Mouse (Mus musculus) erythroblast, embryonic 14.5 days (primary cell): ENCODE measurements around the gene A930033H14Rik.

ENCODE experiments used
- GATA1 ChIP-seq: IDR thresholded peaks from 2 replicates; pipeline ENCODE4 v1.6.1; 2012; ENCODE audit warnings: low read length, inconsistent platforms, mixed read lengths
- TAL1 ChIP-seq: IDR thresholded peaks from 3 replicates; pipeline ENCODE4 v1.6.1; 2012; ENCODE audit warnings: low read length, inconsistent platforms, mixed read lengths

GRCm38 (mm10) chr10:69258588-69258987 lies 45.7 kb upstream of the A930033H14Rik start:
- TF ChIP-seq GATA1 (no peak), TAL1 (no peak)
